Mouse (Mus musculus): Measurements from ENCODE around the gene Pxk. TPM values are rescaled to one million over a fixed set of nuclear protein-coding genes. Genes with fewer than 3 reads are reported as not detected.

The Pxk gene
- polyA plus RNA-seq, 1 experiment from 2014 or later: 41.5 TPM

- ATAC-seq (ENCODE audit: insufficient number of reproducible peaks, low FRiP score, low TSS enrichment, low read depth): no peak
- Histone ChIP-seq H3K27ac (replicated peaks) (no peak overlapping the region), H3K4me2 (replicated peaks) (no peak overlapping the region), H3K9me3 (replicated peaks) (no peaks in the 10 kb centered on the region), H3K27me3 (no peaks in the 10 kb centered on the region), H3K4me1 (no peaks in the 10 kb centered on the region), H3K4me3 (replicated peaks) (no peak overlapping the region), H3K36me3 (no peaks in the 10 kb centered on the region), H3K9ac (no peak overlapping the region)
- 72% methylated on average over 5 of the region's 5 CpGs for WGBS
These were observed 109.5 kb downstream of the Pxk start for GRCm38 (mm10) chr14:8207543-8207942.

- ATAC-seq (ENCODE audit: insufficient number of reproducible peaks, low FRiP score, low TSS enrichment, low read depth): no peak
- Histone ChIP-seq H3K4me1 (no peaks in the 10 kb centered on the region), H3K9ac (no peak overlapping the region), H3K27ac (replicated peaks) (no peak overlapping the region), H3K4me3 (replicated peaks) (no peak overlapping the region), H3K9me3 (replicated peaks) (no peaks in the 10 kb centered on the region), H3K4me2 (replicated peaks) (no peak overlapping the region), H3K36me3 (no peaks in the 10 kb centered on the region), H3K27me3 (no peaks in the 10 kb centered on the region)
- 83% methylated on average over 3 of the region's 3 CpGs for WGBS
These were observed 110.9 kb downstream of the Pxk start for GRCm38 (mm10) chr14:8208876-8209275.

GRCm38 (mm10) chr14:8209896-8210295 is 111.9 kb downstream of the Pxk start:
- Histone ChIP-seq H3K9ac (no peak overlapping the region), H3K27ac (replicated peaks) (no peak overlapping the region)
- 83% methylated on average over 2 of the region's 2 CpGs for WGBS

GRCm38 (mm10) chr14:8212996-8213395 is 115.0 kb downstream of the Pxk start:
- whole genome bisulfite sequencing: 77% methylated on average over 2 of the region's 2 CpGs
- Histone ChIP-seq H3K4me2 (replicated peaks) (no peak overlapping the region), H3K4me3 (replicated peaks) (no peak overlapping the region), H3K27me3 (no peaks in the 10 kb centered on the region), H3K4me1 (peaks cover 8% of the 10 kb centered on the region; the same call in 1 of the 2 replicates), H3K36me3 (no peaks in the 10 kb centered on the region), H3K9me3 (replicated peaks) (no peaks in the 10 kb centered on the region), H3K27ac (replicated peaks) (no peak overlapping the region), H3K9ac (no peak overlapping the region)
- no peak for ATAC-seq (ENCODE audit: insufficient number of reproducible peaks, low FRiP score, low TSS enrichment, low read depth)

More at GRCm38 (mm10) chr14:8209896-8210295, 111.9 kb downstream of the Pxk start:
- Histone ChIP-seq H3K36me3 (no peaks in the 10 kb centered on the region), H3K4me3 (replicated peaks) (no peak overlapping the region), H3K4me2 (replicated peaks) (no peak overlapping the region), H3K9me3 (replicated peaks) (no peaks in the 10 kb centered on the region), H3K4me1 (no peaks in the 10 kb centered on the region), H3K27me3 (no peaks in the 10 kb centered on the region)
- ATAC-seq (ENCODE audit: insufficient number of reproducible peaks, low FRiP score, low TSS enrichment, low read depth): no peak

- Histone ChIP-seq H3K4me1 (peaks cover 8% of the 10 kb centered on the region; the same call in 1 of the 2 replicates), H3K27ac (replicated peaks) (peak within 1 kb of the TSS; percentile 96), H3K27me3 (no peaks in the 10 kb centered on the region), H3K9ac (peak within 1 kb of the TSS; percentile 82), H3K4me2 (replicated peaks) (peak within 1 kb of the TSS; percentile 68), H3K9me3 (replicated peaks) (no peaks in the 10 kb centered on the region), H3K4me3 (replicated peaks) (peak within 1 kb of the TSS; percentile 79), H3K36me3 (no peaks in the 10 kb centered on the region)
- 1% methylated on average over 32 of the region's 49 CpGs for WGBS
- peak; percentile 97 for ATAC-seq (ENCODE audit: insufficient number of reproducible peaks, low FRiP score, low TSS enrichment, low read depth)
These were observed 115.8 kb downstream of the Pxk start, which contains the start of gene Kctd6 for GRCm38 (mm10) chr14:8213803-8214224. TSS of gene Kctd6 (plus strand) at chr14:8214140.

Other genes with a start within 250 kb of the Pxk start
- gene Gm45521, start 140.9 kb upstream of the Pxk start, polyA plus RNA-seq (2015; fragmentation: Nextera tagmentation; extraction: Ambion mirVana): not detected in 2 replicates
- 3.1 and 4.1 TPM in 2 replicates for gene Dnase1l3, start 103.6 kb upstream of the Pxk start, polyA plus RNA-seq (2015; fragmentation: Nextera tagmentation; extraction: Ambion mirVana)
- gene Abhd6, start 95.3 kb upstream of the Pxk start, polyA plus RNA-seq (2015; fragmentation: Nextera tagmentation; extraction: Ambion mirVana): 30.2 and 30.6 TPM in 2 replicates
- gene Rpp14, start 17.8 kb upstream of the Pxk start, polyA plus RNA-seq (2015; fragmentation: Nextera tagmentation; extraction: Ambion mirVana): 45.2 and 51.9 TPM in 2 replicates
- gene Pdhb, start 74.8 kb downstream of the Pxk start, polyA plus RNA-seq (2015; fragmentation: Nextera tagmentation; extraction: Ambion mirVana): 184 and 195 TPM in 2 replicates
- gene Kctd6, start 115.9 kb downstream of the Pxk start, polyA plus RNA-seq (2015; fragmentation: Nextera tagmentation; extraction: Ambion mirVana): 12.6 and 14.8 TPM in 2 replicates
- gene Acox2, start 161.1 kb downstream of the Pxk start, polyA plus RNA-seq (2015; fragmentation: Nextera tagmentation; extraction: Ambion mirVana): 1.7 and 3.7 TPM in 2 replicates
- gene Fam107a, start 219.8 kb downstream of the Pxk start, polyA plus RNA-seq (2015; fragmentation: Nextera tagmentation; extraction: Ambion mirVana): 2.5 and 2.9 TPM in 2 replicates